Mouse (Mus musculus) testis, postnatal 14 days (tissue): ENCODE results near the gene Ryr2.
"Not testable (repeated sequence)": the region's sequence is repeated elsewhere in the genome, so short reads cannot be mapped to it uniquely, and the experiment has no call there.

Experiments used
- DNase-seq: peaks from one replicate; pipeline ENCODE4 v3.0.0; 2021; ENCODE audit warnings: low spot score

Gene Ryr2

GRCm38 (mm10) chr13:12106662-12107632 lies at the start of gene Ryr2:
Gene Ryr2 (minus strand): TSS chr13:12106945.
- DNase-seq = peak; percentile 49

DNA sequence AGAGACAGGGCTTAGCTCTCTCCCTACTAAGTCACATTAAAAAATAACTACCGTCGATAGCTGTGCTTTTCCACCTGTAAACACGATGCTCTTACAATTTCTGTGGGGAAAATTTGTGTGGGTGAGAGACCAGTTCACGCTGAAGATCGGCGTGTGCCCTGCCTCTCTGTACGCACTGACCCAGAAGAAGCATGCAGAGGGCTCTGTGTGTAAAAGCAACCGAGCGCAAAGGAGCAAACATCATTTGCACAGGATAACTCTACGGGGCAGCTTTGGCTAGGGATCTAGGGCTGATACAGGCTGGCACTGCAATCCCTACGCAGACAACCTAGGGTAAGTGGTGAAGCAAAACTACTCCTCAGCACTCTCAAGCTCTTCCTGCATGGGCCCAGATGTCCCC lies 47.2 kb upstream of the Ryr2 start:
- DNase-seq = no peak

DNA sequence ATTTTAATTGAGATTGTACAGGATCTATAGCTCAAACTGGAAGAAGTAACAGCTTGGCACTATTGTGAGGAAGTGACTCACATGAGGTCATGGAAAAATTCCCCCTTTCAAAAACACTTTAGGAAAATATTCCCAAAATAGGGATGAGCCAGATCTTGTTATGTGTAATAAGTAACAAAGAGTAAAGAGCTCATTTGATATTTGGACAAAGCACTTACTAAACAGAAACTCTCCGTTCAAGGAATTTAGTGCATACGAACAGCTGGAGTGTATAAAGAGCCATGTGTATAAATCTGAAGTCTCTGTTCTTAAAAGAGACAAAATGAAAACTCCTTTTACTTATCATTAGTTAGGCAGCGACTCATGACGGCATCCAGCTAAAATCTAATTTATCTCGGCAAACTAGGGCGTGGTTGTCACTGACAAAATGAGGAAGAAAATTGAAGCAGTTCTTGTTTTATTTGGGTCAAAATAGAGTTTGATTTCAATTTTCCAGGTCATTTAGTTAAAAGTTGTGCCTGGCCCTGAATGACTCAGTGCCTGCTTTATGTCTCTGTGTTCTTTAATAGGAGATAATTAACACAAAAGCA lies 40.3 kb upstream of the Ryr2 start:
- DNase-seq = no peak

GRCm38 (mm10) chr13:12146402-12146801 lies 39.7 kb upstream of the Ryr2 start:
- no peak for DNase-seq

DNA sequence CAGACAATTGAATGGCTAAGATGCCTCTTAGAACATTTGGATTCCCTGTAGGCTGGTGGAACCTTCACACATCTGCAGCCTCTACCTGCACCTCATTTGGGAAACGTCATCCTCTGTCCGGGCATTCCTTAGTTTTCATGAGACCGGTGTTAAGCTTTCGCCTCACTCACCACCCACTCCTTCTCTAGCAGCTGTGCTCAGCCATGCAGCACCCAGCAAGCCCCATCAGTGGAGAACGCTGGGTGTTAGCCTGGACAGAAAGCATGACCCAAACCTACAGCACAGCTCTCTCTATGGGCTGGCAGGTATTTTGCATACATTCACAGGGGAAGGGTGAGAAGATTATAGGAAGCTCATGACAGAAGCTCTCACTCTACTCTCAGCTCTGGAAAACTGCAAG lies 36.6 kb upstream of the Ryr2 start:
- DNase-seq = no peak

DNA sequence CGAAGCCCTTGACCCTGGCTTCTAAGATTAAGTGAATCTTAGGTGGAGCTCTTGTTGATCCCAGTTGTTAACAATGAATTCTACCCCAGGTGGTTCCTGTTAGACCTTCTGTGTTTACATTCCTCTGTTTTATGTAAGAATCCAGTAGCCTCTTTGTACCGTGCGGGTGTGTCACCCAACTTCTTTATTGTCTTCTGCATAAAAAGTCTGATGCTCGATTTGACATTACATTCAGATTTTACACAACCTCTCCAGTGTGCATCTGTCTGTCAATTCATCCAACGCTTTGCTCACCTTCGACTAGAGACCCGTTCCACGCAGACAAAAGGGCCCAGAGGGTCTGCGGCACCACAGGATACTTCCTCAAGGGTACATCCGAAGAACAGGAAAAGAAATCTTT lies 29.7 kb upstream of the Ryr2 start:
- not testable (repeated sequence) for DNase-seq

DNA sequence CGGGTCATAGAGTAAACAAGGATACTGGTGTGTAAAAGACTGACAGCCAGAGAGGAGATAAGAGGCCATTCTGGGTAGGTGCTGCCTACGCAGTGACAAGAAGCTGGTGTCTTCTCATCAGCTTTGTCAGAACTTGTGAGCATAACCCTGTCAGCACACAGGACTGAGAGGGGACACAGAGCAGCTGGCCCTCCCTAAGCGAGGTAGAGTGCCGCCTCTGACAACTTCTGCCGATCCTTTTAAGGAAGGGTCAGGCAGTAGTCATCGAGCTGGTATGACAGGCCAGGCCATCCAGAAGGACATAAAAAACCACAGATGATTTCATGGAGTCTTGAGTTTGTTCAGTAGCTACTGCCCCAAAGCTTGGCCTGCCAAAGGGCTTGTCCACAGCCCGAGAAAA lies 26.8 kb upstream of the Ryr2 start:
- no peak for DNase-seq

DNA sequence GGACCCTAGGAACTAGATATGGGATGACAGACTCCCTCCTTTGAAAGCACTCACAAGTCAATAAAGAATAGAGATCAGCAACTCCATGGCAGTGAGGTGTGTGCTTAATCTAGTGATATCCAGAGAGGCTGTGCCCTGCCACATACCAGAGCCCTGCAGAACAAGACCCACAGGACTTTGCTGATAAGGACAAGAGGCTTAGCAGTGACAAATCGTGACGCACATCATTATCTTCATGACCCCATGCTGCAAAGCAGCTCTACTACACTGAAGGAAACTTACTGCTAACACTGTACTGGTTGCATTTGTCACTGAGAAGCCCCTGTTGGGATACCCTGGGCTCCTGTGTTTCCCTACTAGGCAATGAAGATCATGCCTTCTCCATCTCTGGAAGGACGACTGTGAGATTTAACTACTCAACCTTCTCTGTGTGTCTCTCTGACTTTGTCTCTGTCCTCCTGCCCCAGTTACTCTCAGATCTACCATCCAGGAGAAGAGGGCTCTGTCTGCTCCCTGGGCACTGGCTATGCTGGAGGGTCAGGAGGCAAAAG lies 25.5 kb upstream of the Ryr2 start:
- no peak for DNase-seq

DNA sequence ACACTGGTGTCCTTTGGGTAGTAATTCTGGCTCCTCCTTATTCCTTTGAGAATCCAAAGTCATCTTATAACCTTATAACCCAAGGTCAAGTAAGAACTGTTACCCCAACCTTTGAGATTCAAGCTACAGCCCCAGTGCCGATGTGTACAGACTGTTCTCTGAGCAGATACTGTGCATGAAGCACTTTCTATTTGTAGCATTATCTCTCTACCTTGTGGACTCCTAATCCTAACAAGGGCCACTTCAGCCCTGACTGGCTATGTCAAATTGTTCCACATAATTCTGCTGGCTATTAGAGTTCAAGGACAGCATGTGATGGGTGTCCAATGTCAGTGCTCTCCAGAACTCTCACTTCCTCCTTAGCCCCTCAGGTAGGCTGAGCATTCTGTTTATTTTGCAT lies 22.4 kb upstream of the Ryr2 start:
- DNase-seq = no peak

GRCm38 (mm10) chr13:12126099-12126498 lies 19.4 kb upstream of the Ryr2 start:
- no peak for DNase-seq

DNA sequence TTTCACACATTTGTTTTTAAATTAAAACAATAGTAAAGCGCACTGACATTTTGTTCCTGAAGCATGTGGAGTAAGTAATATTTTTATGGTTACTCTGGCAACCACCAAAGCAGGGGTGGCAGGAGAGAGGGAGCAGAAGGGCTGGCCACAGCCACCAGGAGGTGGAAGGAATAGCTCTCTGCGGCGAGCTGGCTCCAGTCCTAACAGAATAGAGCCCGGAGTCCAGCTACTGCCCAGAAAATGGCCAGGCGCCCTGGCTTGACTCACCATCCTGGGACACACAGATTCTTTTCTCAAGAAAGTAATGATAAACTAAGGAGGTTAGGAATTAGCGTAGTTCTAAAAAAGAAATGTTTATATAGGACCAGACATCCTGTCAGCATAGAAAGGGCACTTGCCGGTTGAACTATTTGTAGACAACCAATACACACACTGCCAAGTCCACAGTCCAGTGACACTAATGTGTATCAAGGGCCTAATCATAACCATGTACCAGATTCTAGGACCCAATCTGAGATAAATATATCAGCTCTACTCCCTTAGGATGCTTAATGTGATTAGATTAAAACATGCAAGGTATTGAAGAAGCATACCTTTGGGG lies 18.3 kb upstream of the Ryr2 start:
- peak; percentile 12 for DNase-seq

GRCm38 (mm10) chr13:12115551-12115950 lies 8.8 kb upstream of the Ryr2 start:
- DNase-seq = no peak

DNA sequence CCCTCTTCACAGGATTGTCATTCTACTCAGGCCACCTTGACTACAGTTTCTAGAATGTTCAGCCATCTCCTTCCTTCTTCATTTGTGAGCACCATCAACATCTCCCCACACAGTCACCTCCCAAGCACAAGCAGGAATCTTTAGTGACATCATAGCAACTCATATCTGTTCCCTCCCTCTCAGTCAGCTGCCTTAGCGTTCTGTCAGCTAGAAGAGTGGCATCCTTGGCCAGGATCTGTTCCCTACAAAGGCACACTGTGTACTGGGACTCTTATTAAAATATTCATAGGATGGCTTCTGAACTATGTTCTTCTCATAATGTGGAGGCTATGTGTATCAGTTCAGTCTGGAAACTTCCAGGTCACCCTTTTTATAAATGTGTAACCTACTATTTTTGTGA lies 8.1 kb upstream of the Ryr2 start:
- DNase-seq = no peak

DNA sequence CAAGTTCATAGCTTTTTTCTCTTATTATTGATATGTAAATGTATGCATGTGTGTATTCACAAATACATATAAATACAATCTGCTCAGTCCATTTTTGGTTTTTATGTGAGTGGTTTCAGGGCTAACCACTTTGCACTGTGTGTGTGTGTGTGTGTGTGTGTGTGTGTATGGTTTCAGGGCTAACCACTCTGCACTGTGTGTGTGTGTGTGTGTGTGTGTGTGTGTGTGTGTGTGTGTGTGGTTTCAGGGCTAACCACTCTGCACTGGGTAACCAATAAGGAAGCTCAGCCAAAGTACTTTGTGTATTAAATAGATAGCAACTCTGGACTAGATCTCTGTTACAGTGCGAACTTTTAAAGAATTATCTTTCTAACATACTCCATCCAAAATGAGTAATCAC lies 2.2 kb upstream of the Ryr2 start:
- no peak for DNase-seq

DNA sequence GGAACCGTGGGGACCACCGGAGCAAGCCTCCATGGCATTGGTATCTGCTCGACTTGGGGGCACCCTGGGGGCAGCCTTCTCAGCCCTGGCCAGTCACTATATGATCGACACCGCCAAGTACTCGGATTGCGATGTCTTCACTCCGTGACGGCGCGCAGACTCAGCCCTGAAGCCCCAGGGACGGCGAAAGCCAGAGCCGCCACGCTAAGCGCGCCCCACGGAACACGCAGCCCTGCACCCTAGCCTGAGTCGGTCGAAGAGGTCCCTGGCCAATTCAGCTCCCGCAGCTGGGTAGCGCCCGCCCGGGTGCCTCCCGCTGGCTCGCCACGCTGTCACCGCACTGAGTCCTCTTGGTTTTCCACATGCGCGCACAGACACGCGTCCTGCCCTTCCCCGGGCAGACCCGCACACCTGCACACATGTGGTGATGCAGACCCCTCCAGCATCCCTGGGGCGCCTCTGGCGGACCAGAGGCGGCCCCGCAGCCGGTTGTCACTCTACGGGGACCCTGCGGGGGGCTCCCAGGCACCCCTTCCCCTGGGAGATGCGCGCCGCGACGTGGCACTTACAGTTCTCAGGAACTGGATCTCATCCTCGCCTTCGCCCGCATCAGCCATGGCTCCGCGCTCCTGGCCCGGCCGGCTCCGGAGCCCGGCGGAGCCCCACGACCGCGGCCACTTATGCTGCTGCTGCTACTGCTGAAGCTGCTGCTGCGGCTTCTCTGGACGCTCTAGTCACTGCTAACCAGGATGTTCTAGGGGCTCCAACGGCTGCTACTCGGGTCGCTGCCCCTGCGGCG lies 716 bp downstream of the Ryr2 start:
- peak; percentile 7 for DNase-seq

DNA sequence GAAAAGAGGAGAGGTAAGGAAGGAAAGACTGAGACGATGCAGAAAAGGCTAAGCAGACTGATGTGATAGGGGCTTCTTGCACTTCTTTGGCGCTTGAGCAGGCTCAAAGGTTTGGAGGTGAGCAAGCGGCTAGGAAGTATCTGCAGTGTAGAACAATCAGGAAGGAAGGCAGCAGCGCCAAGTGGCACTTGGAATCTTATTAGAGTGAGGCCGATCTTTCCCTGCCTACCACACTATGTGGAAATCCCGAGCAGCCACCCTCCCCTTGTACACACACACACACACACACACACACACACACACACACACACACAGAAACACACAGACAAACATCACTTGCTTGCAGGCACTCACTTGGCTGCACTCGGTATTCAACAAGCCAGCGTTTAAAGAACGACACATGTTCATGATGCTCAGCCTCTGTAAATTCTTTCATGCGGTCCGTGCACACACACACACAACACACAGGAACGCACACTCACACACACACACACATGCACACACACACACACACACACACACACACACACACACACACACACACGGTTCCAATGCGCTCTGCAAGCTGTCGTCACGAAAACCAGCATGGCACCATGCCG lies 1.4 kb downstream of the Ryr2 start:
- no peak for DNase-seq

DNA sequence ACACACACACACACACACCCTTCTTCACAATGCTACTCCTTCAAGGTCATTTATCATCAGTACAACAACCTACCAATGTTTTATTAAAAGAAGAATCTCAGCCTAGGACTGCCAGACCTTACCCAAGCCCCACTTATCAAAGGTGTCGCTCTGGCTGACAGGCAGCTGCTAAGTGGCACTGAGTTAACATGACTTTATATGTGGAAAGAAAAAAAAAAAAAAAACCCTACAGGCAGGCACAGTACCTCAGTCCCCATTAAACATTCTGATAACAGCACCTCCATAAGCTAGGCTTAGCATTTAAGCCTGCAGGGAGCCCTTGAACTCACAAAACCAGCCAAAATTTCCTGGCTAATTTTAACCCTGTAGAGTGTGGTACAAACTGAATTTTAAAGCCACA lies 2.4 kb downstream of the Ryr2 start:
- no peak for DNase-seq

- no peak for DNase-seq
Observed at GRCm38 (mm10) chr13:12103017-12103416, 3.7 kb downstream of the Ryr2 start.

DNA sequence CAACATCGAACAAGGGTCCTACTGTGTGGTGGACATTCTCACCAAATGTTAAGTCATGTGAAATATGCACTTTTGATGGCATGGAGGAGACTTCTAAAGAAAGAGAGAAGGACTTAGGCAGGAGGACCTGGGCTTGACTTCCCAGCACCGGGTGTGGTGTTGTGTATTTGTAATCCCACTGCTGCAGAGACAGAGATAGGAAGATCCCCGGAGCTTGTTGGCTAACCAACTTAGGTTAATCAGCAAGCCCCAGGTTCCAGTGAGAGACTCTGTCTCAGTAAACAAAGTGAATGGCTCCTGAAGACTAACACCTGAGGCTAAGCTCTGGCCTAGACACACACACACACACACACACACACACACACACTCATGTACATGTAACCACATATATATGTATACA lies 7.3 kb downstream of the Ryr2 start:
- DNase-seq = no peak

GRCm38 (mm10) chr13:12098981-12099380 lies 7.8 kb downstream of the Ryr2 start:
- DNase-seq = no peak

DNA sequence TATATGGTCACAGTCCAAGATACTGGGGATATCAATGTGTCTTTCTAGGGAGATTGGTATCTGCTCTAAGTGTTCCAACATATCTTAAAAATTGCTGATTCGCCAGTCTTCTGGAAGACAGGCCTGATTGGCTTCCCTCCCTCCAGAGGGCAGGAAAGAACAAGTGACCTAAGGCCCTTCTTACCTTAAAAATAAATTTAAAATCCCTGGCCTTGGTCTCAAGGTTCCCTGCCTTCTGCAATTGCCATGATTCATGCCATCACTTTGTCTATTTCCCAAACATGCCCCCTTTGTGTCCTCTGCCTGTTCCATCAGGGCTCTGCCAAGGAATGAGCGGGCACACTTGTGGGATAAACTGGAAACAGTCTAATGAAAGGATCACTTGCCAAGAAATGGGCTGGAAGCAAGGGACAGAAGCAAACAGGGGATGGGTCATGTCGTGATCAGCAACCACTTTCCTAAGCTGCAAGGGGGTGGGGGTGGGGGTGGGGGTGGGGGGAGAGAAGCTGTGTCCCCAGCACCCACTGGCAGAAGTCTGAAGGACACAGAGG lies 10.3 kb downstream of the Ryr2 start:
- no peak for DNase-seq
